Mouse (Mus musculus) bone marrow macrophage, adult 2 months (primary cell): ENCODE measurements at regions not wholly inside any gene's neighbourhood (a gene's known extent, or its start where the extent isn't known, plus 50 kb on each side); places are given as distances from the start of the nearest gene placed in this dataset.

Source experiments
- CTCF ChIP-seq: IDR thresholded peaks from 2 replicates; pipeline ENCODE4 v1.5.1; 2012; ENCODE audit warnings: low read depth, mild to moderate bottlenecking, low read length, moderate library complexity
- POLR2A ChIP-seq: IDR thresholded peaks from 2 replicates; pipeline ENCODE4 v1.6.1; 2012; ENCODE audit warnings: mild to moderate bottlenecking, low read depth, low read length, borderline replicate concordance

DNA sequence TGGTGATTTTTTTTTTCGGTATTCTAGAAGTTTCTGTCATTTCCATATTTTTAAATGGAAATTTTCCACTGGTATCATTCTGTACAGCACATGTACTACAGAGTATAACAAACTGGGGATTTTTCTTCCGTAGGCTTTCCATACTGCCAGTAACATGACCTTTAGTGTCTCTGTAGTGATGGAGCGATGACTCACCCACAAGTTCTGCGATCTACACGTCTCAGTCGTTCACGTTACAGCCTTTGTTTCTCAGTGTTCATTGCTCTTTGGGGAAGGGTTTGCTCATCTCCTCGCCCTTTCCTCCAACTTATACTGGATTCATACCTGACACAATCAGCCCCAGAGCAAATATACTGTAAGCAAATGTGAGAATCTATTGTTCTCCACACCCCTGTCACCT lies 57.8 kb upstream of the Tars start:
- TF ChIP-seq POLR2A (no peak), CTCF (no peak)
